Mouse (Mus musculus) kidney, postnatal 0 days (tissue): ENCODE measurements around the gene Gm42791. TPM values are rescaled to one million over a fixed set of nuclear protein-coding genes. Genes with fewer than 3 reads are reported as not detected.

Experiments used
- ATAC-seq: fragments of 200-750 bp; cut with Nextera tagmentation; replicated peaks from 2 replicates; pipeline ENCODE4 v1.8.0; 2017; ENCODE audit warnings: low read depth, moderate number of reproducible peaks, moderate TSS enrichment, moderate library complexity; ENCODE audit not compliant: low FRiP score
- DNase-seq: peaks from one replicate; pipeline ENCODE4 v3.0.0-alpha.2; 2016; ENCODE audit warnings: low spot score
- H3K27ac ChIP-seq: fragments of 300-500 bp; sonication (generic); 2 replicates; pipeline ENCODE4 v1.5.1; 2014; ENCODE audit warnings: mild to moderate bottlenecking
- H3K27me3 ChIP-seq: fragments of 300-500 bp; sonication (generic); 2 replicates; pipeline ENCODE4 v1.6.1; 2014; ENCODE audit warnings: low read length, mixed read lengths; ENCODE audit not compliant: insufficient read depth
- H3K36me3 ChIP-seq: fragments of 300-500 bp; sonication (generic); 2 replicates; pipeline ENCODE4 v1.6.1; 2014; ENCODE audit warnings: low read length, mixed read lengths; ENCODE audit not compliant: insufficient read depth
- H3K4me1 ChIP-seq: fragments of 300-500 bp; sonication (generic); replicated peaks from 2 replicates; pipeline ENCODE4 v1.6.1; 2014; ENCODE audit warnings: antibody characterized with exemption, low read length, mixed read lengths; ENCODE audit not compliant: insufficient read depth
- H3K4me2 ChIP-seq: fragments of 300-500 bp; sonication (generic); 2 replicates; pipeline ENCODE4 v1.6.1; 2014; ENCODE audit warnings: mild to moderate bottlenecking, low read length, moderate library complexity, mixed read lengths
- H3K4me3 ChIP-seq: fragments of 300-500 bp; sonication (generic); replicated peaks from 2 replicates; pipeline ENCODE4 v1.5.1; 2014; ENCODE audit warnings: low read depth, low read length
- H3K9ac ChIP-seq: fragments of 300-500 bp; sonication (generic); 2 replicates; pipeline ENCODE4 v1.6.1; 2014; ENCODE audit warnings: low read depth, low read length
- H3K9me3 ChIP-seq: fragments of 300-500 bp; sonication (generic); replicated peaks from 2 replicates; pipeline ENCODE4 v1.6.1; 2016; ENCODE audit warnings: low read length, inconsistent platforms, mixed read lengths
- CTCF ChIP-seq: IDR thresholded peaks from 2 replicates; pipeline ENCODE4 v1.5.1; 2016; ENCODE audit warnings: antibody characterized with exemption, low read depth, mild to moderate bottlenecking, moderate library complexity
- WGBS: fragments of 180-500 bp; shearing (Covaris S2); extraction: QIAGEN DNeasy Blood & Tissue Kit; methylation state at CpG from one replicate; pipeline ENCODE4 v1.1.7; 2014; 5-methylcytosine and 5-hydroxymethylcytosine counted together
- polyA plus RNA-seq: library from polyadenylated mRNA; unstranded; fragments of >200 nt; fragmentation: Nextera tagmentation; extraction: Ambion mirVana; gene quantifications from 2 replicates; pipeline ENCODE4 v1.2.1, GENCODE M21; 2015

The Gm42791 gene
- polyA plus RNA-seq, 1 experiment from 2014 or later = not detected

DNA sequence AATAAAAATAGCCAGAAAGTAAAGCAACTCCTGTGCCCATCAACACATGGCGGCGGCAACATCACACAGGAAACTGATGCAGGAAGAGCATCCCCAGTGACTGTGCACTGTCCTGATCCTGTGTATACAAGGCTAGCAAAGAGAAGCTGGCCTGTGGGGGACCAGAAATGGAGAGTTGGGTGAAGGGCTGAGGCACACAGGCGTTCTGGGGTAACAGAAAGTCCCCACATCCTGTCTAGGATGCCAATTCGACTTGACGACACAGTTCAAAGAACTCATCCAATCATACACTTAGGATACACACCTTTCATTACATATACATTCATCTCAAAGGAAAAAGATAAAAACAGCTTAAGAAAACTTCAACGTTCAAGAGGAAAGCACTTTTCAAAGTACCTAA lies 106.9 kb downstream of the Gm42791 start:
- DNase-seq = no peak
- no peak for TF ChIP-seq CTCF
- Histone ChIP-seq H3K9ac (no peak overlapping the region), H3K4me2 (no peak overlapping the region), H3K36me3 (0 out of 2 replicates have a peak, but pooled peaks cover 14% of the 10 kb centered on the region), H3K9me3 (no peaks in the 10 kb centered on the region), H3K4me3 (no peak overlapping the region), H3K27ac (no peak overlapping the region), H3K4me1 (no peaks in the 10 kb centered on the region), H3K27me3 (no peaks in the 10 kb centered on the region)
- 85% methylated on average over 6 of the region's 6 CpGs for WGBS
- no peak for ATAC-seq

DNA sequence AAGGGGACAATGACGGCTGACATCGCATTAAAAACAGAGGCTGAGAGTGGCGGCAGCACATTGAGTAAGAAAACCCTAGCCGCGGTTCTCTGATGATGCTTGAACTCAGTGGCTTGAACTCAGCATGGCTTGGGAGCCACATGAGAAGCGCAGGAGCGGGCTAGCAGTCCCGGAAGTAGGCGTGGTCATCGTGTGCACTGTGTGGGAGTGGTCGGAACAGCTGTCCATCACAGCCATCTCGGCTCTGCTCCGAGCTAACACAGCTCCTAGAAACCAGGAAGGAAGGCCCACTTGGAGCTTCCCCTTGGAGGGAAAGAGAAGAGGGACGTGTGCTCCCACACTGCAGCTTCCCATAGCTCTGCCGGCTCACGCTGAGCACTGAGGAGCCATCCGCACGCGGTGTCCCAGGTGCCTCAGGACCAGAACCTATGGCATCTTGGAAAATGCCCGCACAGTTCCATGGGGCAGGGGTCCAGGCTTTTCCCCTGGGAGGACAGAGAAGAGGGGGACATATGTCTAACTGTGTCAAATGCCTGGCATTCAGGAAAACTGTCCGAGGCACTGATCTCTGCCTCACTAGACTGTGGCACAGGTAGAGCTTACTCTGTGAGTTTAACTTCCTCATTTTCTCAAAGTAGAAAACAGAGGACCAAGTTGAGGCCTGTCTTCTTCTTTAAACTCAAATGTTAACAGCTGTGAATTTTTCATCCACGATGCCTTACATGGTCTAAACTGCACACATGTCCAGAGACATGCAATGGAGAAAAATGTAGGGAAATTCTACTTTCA lies 108.9 kb downstream of the Gm42791 start:
- Histone ChIP-seq H3K4me2 (peak overlapping the region; percentile 29; the same call in 1 of the 2 replicates), H3K27ac (no peak overlapping the region), H3K4me1 (no peaks in the 10 kb centered on the region), H3K36me3 (0 out of 2 replicates have a peak, but pooled peaks cover 5% of the 10 kb centered on the region), H3K4me3 (no peak overlapping the region), H3K27me3 (no peaks in the 10 kb centered on the region), H3K9ac (no peak overlapping the region), H3K9me3 (no peaks in the 10 kb centered on the region)
- ATAC-seq = peak; percentile 94
- WGBS = 32% methylated on average over 22 of the region's 22 CpGs
- no peak for TF ChIP-seq CTCF
- peak; percentile 80 for DNase-seq

DNA sequence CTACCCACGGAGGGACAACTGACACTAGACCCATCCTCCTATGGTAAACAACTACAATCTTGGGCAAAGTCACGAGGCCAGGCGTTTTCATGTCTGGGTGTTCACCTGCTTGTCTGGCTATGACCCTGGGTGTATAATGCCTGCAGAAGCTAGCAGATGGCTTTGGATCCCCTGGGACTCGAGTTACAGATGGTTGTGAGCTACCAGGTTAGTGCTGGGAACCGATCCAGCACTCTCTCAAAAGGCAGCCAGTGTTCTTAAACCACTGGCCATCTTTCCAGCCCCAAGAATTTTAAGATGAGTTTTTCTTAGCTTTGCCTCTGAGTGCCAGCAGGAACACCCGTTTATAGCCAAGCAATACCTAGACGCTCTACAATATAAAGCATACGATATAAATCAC lies 111.3 kb downstream of the Gm42791 start:
- H3K4me2 ChIP-seq = no peak overlapping the region
- DNase-seq = no peak
- no peak for TF ChIP-seq CTCF
- no peaks in the 10 kb centered on the region for H3K4me1 ChIP-seq
- H3K36me3 ChIP-seq = 0 out of 2 replicates have a peak, but pooled peaks cover 6% of the 10 kb centered on the region
- WGBS = 83% methylated on average over 8 of the region's 8 CpGs
- H3K4me3 ChIP-seq = no peak overlapping the region
- no peak for ATAC-seq
- no peak overlapping the region for H3K27ac ChIP-seq
- H3K27me3 ChIP-seq = no peaks in the 10 kb centered on the region
- H3K9ac ChIP-seq = no peak overlapping the region
- H3K9me3 ChIP-seq = no peaks in the 10 kb centered on the region

DNA sequence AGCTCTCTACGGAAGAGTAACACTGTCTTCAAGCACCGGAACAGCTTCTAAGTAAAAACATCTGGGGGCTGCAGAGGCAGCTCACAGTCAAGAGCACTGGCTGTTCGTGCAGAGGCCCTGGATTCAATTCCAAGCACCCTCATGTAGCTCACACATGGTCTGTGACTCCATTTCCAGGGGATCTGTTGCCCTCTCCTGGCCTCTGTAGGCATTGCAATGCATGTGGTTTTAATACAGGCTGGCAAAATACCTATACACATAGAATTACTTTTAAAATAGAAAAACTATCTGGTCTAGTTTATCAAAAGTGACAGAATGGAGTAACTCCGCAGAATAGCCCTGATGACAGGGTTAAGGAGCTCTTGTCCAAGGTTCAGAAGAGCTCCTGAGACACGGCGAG lies 115.7 kb downstream of the Gm42791 start:
- Histone ChIP-seq H3K9me3 (no peaks in the 10 kb centered on the region), H3K27ac (no peak overlapping the region), H3K27me3 (no peaks in the 10 kb centered on the region), H3K4me2 (no peak overlapping the region), H3K9ac (no peak overlapping the region), H3K4me1 (no peaks in the 10 kb centered on the region), H3K36me3 (peaks cover 19% of the 10 kb centered on the region), H3K4me3 (no peak overlapping the region)
- WGBS = 94% methylated on average over 6 of the region's 6 CpGs
- TF ChIP-seq CTCF = peak; percentile 51
- ATAC-seq (no peak), DNase-seq (no peak)

DNA sequence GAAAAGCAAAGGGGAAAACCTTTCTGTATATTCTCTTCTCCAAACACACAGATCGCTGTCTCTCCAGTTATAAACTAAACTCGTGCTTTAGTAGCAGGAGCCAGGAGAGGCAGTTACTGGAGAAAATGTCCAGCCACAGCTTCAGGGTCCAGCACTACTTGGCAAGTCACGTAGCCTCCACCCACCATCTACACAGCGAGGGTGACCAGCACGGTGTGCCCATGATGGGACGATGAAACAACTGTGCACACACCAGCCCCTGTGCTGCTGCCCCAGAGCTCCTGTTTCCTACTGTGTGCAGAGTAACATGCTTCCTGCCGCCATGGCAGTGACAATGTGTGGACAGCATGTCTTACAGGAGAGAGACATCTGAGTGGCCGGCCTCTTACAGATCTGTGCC lies 121.8 kb downstream of the Gm42791 start:
- WGBS = 87% methylated on average over 8 of the region's 8 CpGs
- ATAC-seq (no peak), DNase-seq (no peak)
- Histone ChIP-seq H3K36me3 (peaks cover 14% of the 10 kb centered on the region; the same call in 1 of the 2 replicates), H3K9me3 (no peaks in the 10 kb centered on the region), H3K9ac (no peak overlapping the region), H3K27me3 (no peaks in the 10 kb centered on the region), H3K4me3 (no peak overlapping the region), H3K4me2 (no peak overlapping the region), H3K27ac (no peak overlapping the region), H3K4me1 (no peaks in the 10 kb centered on the region)
- TF ChIP-seq CTCF = no peak

DNA sequence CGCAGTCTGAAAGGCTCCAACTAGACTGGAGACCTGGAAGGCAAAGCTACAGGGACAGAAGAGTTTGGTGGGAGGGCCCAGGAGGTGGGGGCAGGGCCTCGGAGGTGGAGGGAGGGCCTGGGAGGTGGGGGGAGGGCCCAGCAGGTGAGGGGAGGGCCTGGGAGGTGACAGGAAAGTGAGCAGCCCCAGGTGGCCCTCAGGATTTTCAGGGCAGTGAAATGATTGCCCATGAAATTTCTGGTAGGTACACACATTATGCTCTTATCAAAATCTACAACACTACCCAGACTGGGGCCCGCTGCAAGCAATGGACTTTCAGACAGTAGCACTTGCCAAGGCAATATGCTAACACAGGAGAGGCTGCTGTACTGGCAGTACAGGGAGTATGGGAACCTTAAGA lies 125.4 kb downstream of the Gm42791 start:
- H3K9me3 ChIP-seq = no peaks in the 10 kb centered on the region
- no peak for DNase-seq
- H3K36me3 ChIP-seq = 0 out of 2 replicates have a peak, but pooled peaks cover 3% of the 10 kb centered on the region
- TF ChIP-seq CTCF = no peak
- no peak overlapping the region for H3K4me2 ChIP-seq
- H3K27ac ChIP-seq = no peak overlapping the region
- 50% methylated on average over 3 of the region's 3 CpGs for WGBS
- no peak overlapping the region for H3K4me3 ChIP-seq
- no peak for ATAC-seq
- no peaks in the 10 kb centered on the region for H3K4me1 ChIP-seq
- no peaks in the 10 kb centered on the region for H3K27me3 ChIP-seq
- H3K9ac ChIP-seq = no peak overlapping the region
